Mouse (Mus musculus) erythroblast, embryonic 14.5 days (primary cell): ENCODE results near the gene Gins2.

Experiments used
- GATA1 ChIP-seq: IDR thresholded peaks from 2 replicates; pipeline ENCODE4 v1.6.1; 2012; ENCODE audit warnings: low read length, inconsistent platforms, mixed read lengths
- TAL1 ChIP-seq: IDR thresholded peaks from 3 replicates; pipeline ENCODE4 v1.6.1; 2012; ENCODE audit warnings: low read length, inconsistent platforms, mixed read lengths

GRCm38 (mm10) chr8:120560535-120560934, 28.6 kb downstream of the Gins2 start:
- TF ChIP-seq TAL1 (no peak), GATA1 (no peak)
